Mouse (Mus musculus): ENCODE measurements around the gene Osbpl3.

GRCm38 (mm10) chr6:50322631-50323030, 133.4 kb downstream of the Osbpl3 start:
- TF ChIP-seq CTCF (IDR thresholded peaks at IDR 0.05; ENCODE audit: low read depth, low read length) (no peak), GATA1 (IDR thresholded peaks at IDR 0.05; ENCODE audit: borderline replicate concordance, low read length) (no peak)
